Mouse (Mus musculus) hindbrain, embryonic 12.5 days (tissue): ENCODE measurements at regions not wholly inside any gene's neighbourhood (a gene's known extent, or its start where the extent isn't known, plus 50 kb on each side); places are given as distances from the start of the nearest gene placed in this dataset.

Source experiments
- ATAC-seq: fragments of 200-750 bp; cut with Nextera tagmentation; 2 replicates; pipeline ENCODE4 v1.8.0; 2017; ENCODE audit warnings: moderate TSS enrichment; ENCODE audit not compliant: low FRiP score
- H3K27ac ChIP-seq: fragments of 300-500 bp; sonication (generic); 2 replicates; pipeline ENCODE4 v1.5.1; 2016; ENCODE audit warnings: mild to moderate bottlenecking
- H3K27me3 ChIP-seq: fragments of 300-500 bp; sonication (generic); 2 replicates; pipeline ENCODE4 v1.6.1; 2016; ENCODE audit warnings: mild to moderate bottlenecking
- H3K36me3 ChIP-seq: fragments of 300-500 bp; sonication (generic); 2 replicates; pipeline ENCODE4 v1.6.1; 2016; ENCODE audit warnings: mild to moderate bottlenecking
- H3K4me1 ChIP-seq: fragments of 300-500 bp; sonication (generic); 2 replicates; pipeline ENCODE4 v1.6.1; 2016
- H3K4me2 ChIP-seq: fragments of 300-500 bp; sonication (generic); replicated peaks from 2 replicates; pipeline ENCODE4 v1.6.1; 2016; ENCODE audit warnings: mild to moderate bottlenecking
- H3K4me3 ChIP-seq: fragments of 300-500 bp; sonication (generic); 2 replicates; pipeline ENCODE4 v1.5.1; 2016; ENCODE audit warnings: mild to moderate bottlenecking
- H3K9ac ChIP-seq: fragments of 300-500 bp; sonication (generic); 2 replicates; pipeline ENCODE4 v1.6.1; 2016; ENCODE audit warnings: mild to moderate bottlenecking, moderate library complexity
- H3K9me3 ChIP-seq: fragments of 300-500 bp; sonication (generic); replicated peaks from 2 replicates; pipeline ENCODE4 v1.6.1; 2016; ENCODE audit warnings: mild to moderate bottlenecking
- WGBS: fragments of 180-500 bp; shearing (Covaris S2); methylation state at CpG from one replicate; pipeline ENCODE4 v1.1.7; 2016; 5-methylcytosine and 5-hydroxymethylcytosine counted together

GRCm38 (mm10) chr12:97953336-97953735, 305.9 kb downstream of the Galc start:
- no peak for ATAC-seq
- 85% methylated on average over 3 of the region's 3 CpGs for WGBS
- no peaks in the 10 kb centered on the region for H3K36me3 ChIP-seq
- H3K27me3 ChIP-seq, result no peaks in the 10 kb centered on the region
- no peak overlapping the region for H3K4me3 ChIP-seq
- H3K9ac ChIP-seq, result no peak overlapping the region
- H3K9me3 ChIP-seq, result no peaks in the 10 kb centered on the region
- no peaks in the 10 kb centered on the region for H3K4me1 ChIP-seq
- no peak overlapping the region for H3K4me2 ChIP-seq
- no peak overlapping the region for H3K27ac ChIP-seq

- 83% methylated on average over 8 of the region's 8 CpGs for WGBS
- no peak for ATAC-seq
- no peaks in the 10 kb centered on the region for H3K27me3 ChIP-seq
Measured at GRCm38 (mm10) chr12:97952204-97952603, 307.1 kb downstream of the Galc start.

GRCm38 (mm10) chr12:97950072-97950471, 309.2 kb downstream of the Galc start:
- WGBS, result 73% methylated on average over 3 of the region's 3 CpGs
- Histone ChIP-seq H3K36me3 (no peaks in the 10 kb centered on the region), H3K4me2 (no peak overlapping the region), H3K27me3 (no peaks in the 10 kb centered on the region), H3K27ac (no peak overlapping the region), H3K4me3 (no peak overlapping the region), H3K4me1 (no peaks in the 10 kb centered on the region), H3K9ac (no peak overlapping the region), H3K9me3 (no peaks in the 10 kb centered on the region)
- no peak for ATAC-seq

More at GRCm38 (mm10) chr12:97952204-97952603, 307.1 kb downstream of the Galc start:
- Histone ChIP-seq H3K9ac (no peak overlapping the region), H3K4me2 (no peak overlapping the region), H3K4me3 (no peak overlapping the region), H3K4me1 (no peaks in the 10 kb centered on the region), H3K36me3 (no peaks in the 10 kb centered on the region), H3K27ac (no peak overlapping the region), H3K9me3 (no peaks in the 10 kb centered on the region)

DNA sequence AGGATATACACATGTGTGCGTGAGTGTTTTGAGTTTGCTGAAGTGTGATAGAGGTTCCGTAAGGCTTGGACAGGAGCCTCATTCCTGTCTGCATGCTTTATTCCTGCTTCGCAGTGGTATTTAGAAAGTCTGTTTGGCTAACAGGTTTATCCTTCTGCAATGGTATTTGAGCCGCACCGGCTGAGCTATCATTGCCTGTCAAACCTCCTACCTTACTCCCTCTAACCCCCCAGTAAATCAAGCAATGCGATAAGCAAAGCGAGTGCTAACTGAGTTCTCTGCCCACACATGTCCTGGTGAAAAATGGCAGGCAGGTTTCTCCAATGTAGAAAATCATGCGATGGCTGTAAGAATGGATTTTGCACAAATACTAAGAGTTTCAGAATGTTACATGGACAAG, 311.8 kb downstream of the Galc start:
- Histone ChIP-seq H3K27me3 (no peaks in the 10 kb centered on the region), H3K27ac (no peak overlapping the region), H3K4me3 (no peak overlapping the region), H3K4me1 (no peaks in the 10 kb centered on the region), H3K36me3 (no peaks in the 10 kb centered on the region), H3K4me2 (no peak overlapping the region), H3K9ac (no peak overlapping the region), H3K9me3 (no peaks in the 10 kb centered on the region)
- 89% methylated on average over 8 of the region's 8 CpGs for WGBS
- ATAC-seq, result no peak

DNA sequence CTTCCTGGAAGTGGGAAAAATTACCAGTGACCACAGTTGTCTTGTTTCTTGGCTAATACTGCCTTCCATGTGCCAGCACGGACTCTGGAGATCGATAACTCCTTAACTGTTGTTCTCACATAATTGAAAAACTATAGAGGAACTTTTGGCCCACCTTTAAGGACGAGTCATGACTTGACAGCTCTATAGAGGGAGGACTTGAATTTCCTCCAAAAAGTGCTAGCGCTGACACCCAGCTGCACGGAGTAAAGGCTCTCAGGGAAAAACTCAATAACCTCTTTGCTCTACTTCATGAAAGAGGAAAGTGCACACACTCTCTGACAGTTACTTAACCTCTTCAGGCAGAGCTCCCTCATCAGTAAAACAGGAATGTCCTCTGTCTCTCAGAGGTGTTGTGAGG, 320.9 kb downstream of the Galc start:
- H3K4me1 ChIP-seq, result no peaks in the 10 kb centered on the region
- no peaks in the 10 kb centered on the region for H3K27me3 ChIP-seq
- 84% methylated on average over 5 of the region's 5 CpGs for WGBS
- no peak overlapping the region for H3K9ac ChIP-seq
- H3K36me3 ChIP-seq, result no peaks in the 10 kb centered on the region
- H3K4me2 ChIP-seq, result no peak overlapping the region
- no peak overlapping the region for H3K4me3 ChIP-seq
- H3K27ac ChIP-seq, result no peak overlapping the region
- H3K9me3 ChIP-seq, result no peaks in the 10 kb centered on the region
- no peak for ATAC-seq

DNA sequence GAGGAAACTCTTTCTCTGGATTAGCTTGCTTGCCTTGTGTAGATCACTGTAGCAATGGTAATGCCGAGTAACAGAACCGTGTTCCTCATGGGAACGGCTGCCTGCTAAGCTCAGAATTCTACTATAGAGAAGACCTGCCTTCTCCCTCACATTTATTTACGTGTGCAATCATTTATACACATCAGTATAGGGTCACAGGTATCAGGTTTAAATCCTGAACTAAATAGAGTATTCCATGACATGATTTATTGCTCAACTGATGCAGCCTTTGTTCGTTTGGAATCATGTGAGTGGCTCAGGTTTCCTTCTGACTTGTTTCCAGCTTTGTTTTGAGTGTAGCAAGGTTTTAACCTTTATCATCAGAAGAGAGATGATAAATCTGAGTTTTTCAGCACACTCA, 329.4 kb downstream of the Galc start:
- Histone ChIP-seq H3K36me3 (no peaks in the 10 kb centered on the region), H3K4me2 (no peak overlapping the region), H3K4me1 (no peaks in the 10 kb centered on the region), H3K9ac (no peak overlapping the region), H3K4me3 (no peak overlapping the region), H3K27me3 (no peaks in the 10 kb centered on the region), H3K9me3 (no peaks in the 10 kb centered on the region), H3K27ac (no peak overlapping the region)
- 73% methylated on average over 5 of the region's 5 CpGs for WGBS
- ATAC-seq, result no peak

GRCm38 (mm10) chr12:97927036-97927435, 332.2 kb downstream of the Galc start:
- WGBS, result 80% methylated on average over 1 of the region's 1 CpGs
- Histone ChIP-seq H3K27me3 (no peaks in the 10 kb centered on the region), H3K36me3 (no peaks in the 10 kb centered on the region), H3K9ac (no peak overlapping the region), H3K27ac (no peak overlapping the region), H3K4me1 (no peaks in the 10 kb centered on the region), H3K4me3 (no peak overlapping the region), H3K4me2 (no peak overlapping the region), H3K9me3 (no peaks in the 10 kb centered on the region)
- ATAC-seq, result no peak

- no peak overlapping the region for H3K9ac ChIP-seq
- H3K4me1 ChIP-seq, result peaks cover 2% of the 10 kb centered on the region; the same call in 1 of the 2 replicates
- no peak overlapping the region for H3K4me3 ChIP-seq
- H3K27ac ChIP-seq, result no peak overlapping the region; the same call in 1 of the 2 replicates
- peak; percentile 16; the same call in 1 of the 2 replicates for ATAC-seq
- WGBS, result 47% methylated on average over 21 of the region's 21 CpGs
- no peaks in the 10 kb centered on the region for H3K36me3 ChIP-seq
- peak overlapping the region; percentile 15; the same call in 1 of the 2 replicates for H3K4me2 ChIP-seq
- H3K27me3 ChIP-seq, result no peaks in the 10 kb centered on the region
- no peaks in the 10 kb centered on the region for H3K9me3 ChIP-seq
Measured at GRCm38 (mm10) chr12:97921349-97922264, 337.7 kb downstream of the Galc start.

DNA sequence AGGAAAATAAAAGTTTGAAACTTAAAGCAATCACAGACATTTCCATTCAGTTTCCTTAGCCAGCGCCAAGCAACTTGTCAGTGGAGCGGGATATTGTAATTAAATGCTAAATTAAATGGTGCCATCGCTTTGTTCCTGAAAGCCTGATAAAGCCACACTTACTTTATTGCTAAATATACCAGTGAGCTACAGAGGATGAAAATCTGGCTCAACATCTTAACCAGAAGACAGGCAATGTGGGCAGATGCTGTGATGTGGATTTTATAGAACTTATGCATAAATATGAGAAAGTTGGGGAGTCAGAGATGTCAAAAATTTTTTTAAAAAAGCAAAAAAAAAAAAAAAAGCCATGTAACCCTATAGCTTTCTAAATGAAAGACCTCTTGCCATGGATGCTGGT, 340.8 kb downstream of the Galc start:
- no peak for ATAC-seq
- Histone ChIP-seq H3K4me2 (no peak overlapping the region), H3K9ac (no peak overlapping the region), H3K27me3 (no peaks in the 10 kb centered on the region), H3K4me1 (peaks cover 2% of the 10 kb centered on the region; the same call in 1 of the 2 replicates), H3K36me3 (no peaks in the 10 kb centered on the region), H3K9me3 (no peaks in the 10 kb centered on the region), H3K27ac (no peak overlapping the region), H3K4me3 (no peak overlapping the region)
- 88% methylated on average over 3 of the region's 3 CpGs for whole genome bisulfite sequencing

DNA sequence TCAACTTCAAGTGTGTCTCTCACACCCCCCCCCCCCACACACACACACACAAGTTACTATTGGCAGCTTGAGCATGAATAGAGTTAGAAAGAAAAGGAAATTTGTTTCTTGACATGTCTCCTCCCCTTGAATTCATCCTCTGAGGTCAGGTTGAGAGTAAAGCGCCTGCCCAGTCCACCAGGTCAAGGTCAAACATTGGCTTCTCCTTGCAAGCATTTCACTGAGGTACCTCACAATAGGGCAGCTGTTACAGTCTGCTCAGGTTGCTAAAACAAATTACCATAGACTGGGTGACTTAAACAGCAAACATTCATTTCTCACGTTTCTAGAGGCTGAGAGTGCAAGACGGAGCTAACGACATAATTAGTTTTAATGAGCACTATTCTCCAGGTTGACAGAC, 344.2 kb downstream of the Galc start:
- no peak for ATAC-seq
- WGBS, result 74% methylated on average over 4 of the region's 4 CpGs

DNA sequence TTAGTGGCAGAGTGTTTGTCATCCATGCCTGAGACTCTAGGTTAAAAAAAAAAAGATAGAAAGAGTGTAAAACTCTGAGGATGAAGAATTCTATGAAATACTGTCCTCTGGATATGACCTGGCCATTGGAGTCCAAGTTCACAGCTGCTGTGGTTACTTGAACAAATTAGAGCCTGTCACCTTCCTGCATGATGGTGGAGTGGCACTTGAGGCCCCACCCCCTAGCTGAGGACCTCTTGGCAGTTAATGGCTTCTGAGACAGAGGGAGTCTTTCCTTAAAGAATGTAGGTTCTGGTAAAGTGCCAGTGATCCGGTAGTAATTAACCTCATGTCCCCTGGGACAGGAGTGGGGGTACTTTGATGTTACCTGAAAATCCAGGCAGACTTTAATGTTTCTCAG, 346.5 kb downstream of the Galc start:
- Histone ChIP-seq H3K4me2 (no peak overlapping the region), H3K36me3 (no peaks in the 10 kb centered on the region), H3K9ac (no peak overlapping the region)

More for the DNA sequence above, 344.2 kb downstream of the Galc start:
- Histone ChIP-seq H3K4me1 (no peaks in the 10 kb centered on the region), H3K9ac (no peak overlapping the region), H3K27ac (no peak overlapping the region), H3K27me3 (no peaks in the 10 kb centered on the region), H3K4me3 (no peak overlapping the region), H3K4me2 (no peak overlapping the region), H3K9me3 (no peaks in the 10 kb centered on the region), H3K36me3 (no peaks in the 10 kb centered on the region)

DNA sequence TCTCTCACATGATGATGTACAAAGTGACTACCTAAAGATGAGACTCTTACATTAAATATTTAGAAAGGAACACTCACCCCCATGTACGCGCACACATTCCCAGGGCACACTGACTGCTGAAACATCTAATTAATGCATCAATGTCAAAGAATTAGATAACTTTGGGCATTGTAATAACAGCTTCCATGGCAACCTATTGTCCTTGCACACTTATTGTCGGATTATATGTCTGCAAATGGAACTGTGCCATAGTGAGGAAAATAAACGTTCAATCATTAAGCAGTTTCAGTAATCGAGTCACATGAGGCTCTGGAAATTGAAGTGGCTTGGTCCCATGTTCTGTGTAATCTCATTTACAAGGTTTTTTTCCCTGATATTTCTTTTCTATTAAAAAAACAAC, 360.0 kb downstream of the Galc start:
- H3K4me3 ChIP-seq, result no peak overlapping the region
- no peaks in the 10 kb centered on the region for H3K36me3 ChIP-seq
- no peaks in the 10 kb centered on the region for H3K27me3 ChIP-seq
- WGBS, result 58% methylated on average over 5 of the region's 5 CpGs
- no peak overlapping the region for H3K27ac ChIP-seq
- H3K4me2 ChIP-seq, result no peak overlapping the region
- no peaks in the 10 kb centered on the region for H3K9me3 ChIP-seq
- H3K4me1 ChIP-seq, result no peaks in the 10 kb centered on the region
- no peak for ATAC-seq
- no peak overlapping the region for H3K9ac ChIP-seq

More for the DNA sequence above, 346.5 kb downstream of the Galc start:
- ATAC-seq, result no peak
- Histone ChIP-seq H3K27ac (no peak overlapping the region), H3K4me1 (no peaks in the 10 kb centered on the region), H3K27me3 (no peaks in the 10 kb centered on the region), H3K9me3 (no peaks in the 10 kb centered on the region), H3K4me3 (no peak overlapping the region)
- WGBS, result 78% methylated on average over 1 of the region's 1 CpGs

- no peaks in the 10 kb centered on the region for H3K4me1 ChIP-seq
- H3K9me3 ChIP-seq, result no peaks in the 10 kb centered on the region
- no peak overlapping the region for H3K4me2 ChIP-seq
- WGBS, result 86% methylated on average over 2 of the region's 2 CpGs
- H3K9ac ChIP-seq, result no peak overlapping the region
- H3K36me3 ChIP-seq, result no peaks in the 10 kb centered on the region
- H3K27me3 ChIP-seq, result no peaks in the 10 kb centered on the region
- no peak for ATAC-seq
- H3K4me3 ChIP-seq, result no peak overlapping the region
- no peak overlapping the region for H3K27ac ChIP-seq
Measured at GRCm38 (mm10) chr12:97898178-97898577, 361.1 kb downstream of the Galc start.
